In genomic region chr5:65131211-65131879, GRCm38 (mm10) we compare ENCODE assay signal across 8 mouse cellular contexts. TPM values are rescaled to one million over a fixed set of nuclear protein-coding genes. Genes with fewer than 3 reads are reported as not detected.
A peak's percentile ranks its signal among the peaks of the same experiment; 100 is the strongest.
DNase-seq lines count a peak whose midpoint lies in the region; ATAC-seq and TF ChIP-seq lines count a peak whose summit lies in the region.

No protein-coding gene starts in this region.

- H3K4me1 ChIP-seq in brown adipose tissue, adult 24 weeks (ENCODE audit: control insufficient read depth, insufficient read depth, insufficient read length, low read length), result peaks cover 6% of the 10 kb centered on the region
- H3K4me1 ChIP-seq in forebrain, embryonic 14.5 days (ENCODE audit: control insufficient read depth, insufficient read depth, low read length), result peaks cover 20% of the 10 kb centered on the region

- no peaks in the 10 kb centered on the region for H3K9me3 ChIP-seq in forebrain, embryonic 14.5 days (replicated peaks; ENCODE audit: control insufficient read depth, low read length)

- H3K4me2 ChIP-seq in forebrain, embryonic 14.5 days (ENCODE audit: low read length), result peak overlapping the region; percentile 60

- peak; percentile 35 for ATAC-seq in forebrain, embryonic 14.5 days

- no peak for TF ChIP-seq CTCF in left cerebral cortex, adult 2 months (IDR thresholded peaks at IDR 0.05)

- intact Hi-C loops in left cerebral cortex, adult 2 months (cut with DNase I), result loop anchor here (2.0 to 10.0 kb wide), 2 partner anchors 125 to 247 kb away; no protein-coding TSS in a partner anchor

- DNase-seq in embryo, embryonic 10 days (ENCODE audit: low spot score), result peak; percentile 10
- no peak for DNase-seq in embryo, embryonic 11 days
- DNase-seq in forebrain, embryonic 14.5 days (ENCODE audit: low spot score), result peak; percentile 57
- DNase-seq in left cerebral cortex, adult 2 months (ENCODE audit: extremely low spot score in 1 of 2, low spot score in 2 of 2), result peak; percentile 27 to 29
- DNase-seq in neural tube, embryonic 10.5 days (ENCODE audit: extremely low spot score, low spot score), result peak; percentile 48
- DNase-seq in gastrocnemius, postnatal 10 days, result no peak
- no peak for DNase-seq in adrenal gland, adult 2 months

- 1% methylated on average over 20 of the region's 20 CpGs for WGBS in forebrain, embryonic 14.5 days

- H3K4me3 ChIP-seq in brown adipose tissue, adult 24 weeks (ENCODE audit: insufficient read depth, low read depth, low read length), result peak overlapping the region; percentile 39
- H3K4me3 ChIP-seq in forebrain, embryonic 14.5 days (ENCODE audit: low read depth, low read length), result peak overlapping the region; percentile 49
- H3K4me3 ChIP-seq in left cerebral cortex, adult 2 months, result peak overlapping the region; percentile 57

- H3K9ac ChIP-seq in forebrain, embryonic 14.5 days (ENCODE audit: low read length), result peak overlapping the region; percentile 77

- no peaks in the 10 kb centered on the region for H3K36me3 ChIP-seq in forebrain, embryonic 14.5 days (ENCODE audit: control insufficient read depth, insufficient read depth, low read length)

- no peak overlapping the region for H3K27ac ChIP-seq in brown adipose tissue, adult 24 weeks (replicated peaks; ENCODE audit: low read depth, low read length)
- H3K27ac ChIP-seq in forebrain, embryonic 14.5 days (ENCODE audit: low read depth, low read length), result peak overlapping the region; percentile 88
- peak overlapping the region; percentile 73 for H3K27ac ChIP-seq in left cerebral cortex, adult 2 months

- H3K27me3 ChIP-seq in forebrain, embryonic 14.5 days (replicated peaks; ENCODE audit: control insufficient read depth, insufficient read depth, low read length), result no peaks in the 10 kb centered on the region

RNA-seq across cellular contexts. Expression of gene Klhl5, which starts 24.0 kb away (rescaled TPM):
- 33.9 and 41.4 TPM in 2 replicates for polyA plus RNA-seq in brown adipose tissue, adult 24 weeks (2012; ENCODE audit: insufficient read depth, insufficient read length, missing spikeins)
- 42.3 and 47.0 TPM in 2 replicates for polyA plus RNA-seq in forebrain, embryonic 14.5 days (2014; fragmentation: Nextera tagmentation; extraction: Ambion mirVana)
- 10 to 100 TPM; 35.4 to 38.7 TPM for total RNA-seq in left cerebral cortex, adult 2 months (2021)
- total RNA-seq in gastrocnemius, postnatal 10 days (2021), result 10 to 100 TPM; 12.1 to 15.1 TPM
- 10 to 100 TPM; 48.6 to 63.2 TPM for total RNA-seq in adrenal gland, adult 2 months (2021)
- 31.4 and 36.7 TPM in 2 replicates for polyA plus RNA-seq in adrenal gland, adult 2 months (2012; rRNA removed)

RNA-seq across cellular contexts. Expression of gene Tmem156, which starts 39.4 kb away (rescaled TPM):
- not detected in 2 replicates for polyA plus RNA-seq in brown adipose tissue, adult 24 weeks (2012; ENCODE audit: insufficient read depth, insufficient read length, missing spikeins)
- polyA plus RNA-seq in forebrain, embryonic 14.5 days (2014; fragmentation: Nextera tagmentation; extraction: Ambion mirVana), result 0.10 and 0.22 TPM in 2 replicates
- total RNA-seq in left cerebral cortex, adult 2 months (2021), result under 1 TPM; 0.51 to 0.63 TPM
- total RNA-seq in gastrocnemius, postnatal 10 days (2021), result under 1 TPM in 1 of 2 experiments, not detected in 1; 0.23 TPM
- under 1 TPM; 0.37 to 0.38 TPM for total RNA-seq in adrenal gland, adult 2 months (2021)
- polyA plus RNA-seq in adrenal gland, adult 2 months (2012; rRNA removed), result not detected in 2 replicates

Comparison
In these comparisons a context has a peak if more than half of its experiments do, and no peak if none do; other contexts are left out.
1. DNase-seq: peak in embryo, embryonic 10 days (single experiment), forebrain, embryonic 14.5 days (single experiment), left cerebral cortex, adult 2 months (2 of 2) and neural tube, embryonic 10.5 days (single experiment); none in embryo, embryonic 11 days (single experiment), gastrocnemius, postnatal 10 days (single experiment) and adrenal gland, adult 2 months (single experiment).
2. Peak in every context shown above with its lines, with median percentiles within 50 percentile points of each other: H3K4me3 ChIP-seq.